ENCODE assay signal across 10 mouse cellular contexts in the genomic region with DNA sequence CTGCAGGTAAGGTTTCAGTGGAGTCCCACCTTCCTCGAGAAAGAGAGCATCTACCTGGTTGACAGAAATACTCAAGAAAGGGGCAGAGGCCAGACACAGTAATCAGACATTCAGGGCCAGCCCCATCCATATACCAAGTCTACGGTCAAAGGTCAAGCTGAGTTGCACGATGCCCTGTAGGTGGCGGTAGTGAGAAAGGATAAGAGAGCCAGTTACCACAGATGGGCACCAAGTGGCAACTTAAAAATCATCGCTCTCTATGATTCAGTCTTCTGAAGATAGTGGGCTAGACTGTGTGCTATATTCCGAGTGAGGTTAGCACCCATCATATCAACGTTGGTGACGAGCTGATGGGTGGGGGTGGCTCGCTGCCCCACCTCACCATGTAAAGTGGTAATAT. TPM values are rescaled to one million over a fixed set of nuclear protein-coding genes. Genes with fewer than 3 reads are reported as not detected.
A peak's percentile ranks its signal among the peaks of the same experiment; 100 is the strongest.
DNase-seq lines count a peak whose midpoint lies in the region; ATAC-seq lines count a peak whose summit lies in the region.
"Had no signal": no experiment of that assay in that cellular context is flagged by ENCODE, and none has a peak within 500 bp of the region (broad histone marks: within the 10 kb centered on the region; RNA-seq: fewer than 3 reads in every experiment).

No protein-coding gene starts in this region.

- peak; percentile 43 to 76 for DNase-seq in adrenal gland, adult (ENCODE audit: inconsistent age in 2 of 2, low spot score in 1 of 2)
- DNase-seq in adrenal gland, adult 8-10 months: no peak
- DNase-seq in midbrain, embryonic 10.5 days (ENCODE audit: low spot score): peak; percentile 40
- peak; percentile 16 for DNase-seq in liver, embryonic 13.5 days
- DNase-seq in spleen, postnatal 10 days (ENCODE audit: low spot score in 2 of 2): peak; percentile 45 to 83
- DNase-seq in ovary, postnatal 14 days (ENCODE audit: low spot score): no peak

- no peak overlapping the region for H3K27ac ChIP-seq in midbrain, embryonic 10.5 days (replicated peaks)
- H3K27ac ChIP-seq in midbrain, embryonic 16.5 days (ENCODE audit: low read length): no peak overlapping the region
- H3K27ac ChIP-seq in liver, embryonic 13.5 days: no peak overlapping the region

- peaks cover 3% of the 10 kb centered on the region; the same call in 1 of the 2 replicates for H3K4me1 ChIP-seq in midbrain, embryonic 10.5 days
- 0 out of 2 replicates have a peak, but pooled peaks cover 3% of the 10 kb centered on the region for H3K4me1 ChIP-seq in midbrain, embryonic 16.5 days (ENCODE audit: control insufficient read depth, insufficient read depth, low read length)
- H3K4me1 ChIP-seq in liver, embryonic 13.5 days (replicated peaks): no peaks in the 10 kb centered on the region

- H3K27me3 ChIP-seq in midbrain, embryonic 10.5 days (ENCODE audit: low read depth, poor library complexity, severe bottlenecking): no peaks in the 10 kb centered on the region
- no peaks in the 10 kb centered on the region for H3K27me3 ChIP-seq in midbrain, embryonic 16.5 days (ENCODE audit: control insufficient read depth, insufficient read depth, low read depth, low read length)
- no peaks in the 10 kb centered on the region for H3K27me3 ChIP-seq in liver, embryonic 13.5 days

- no peak overlapping the region for H3K4me3 ChIP-seq in midbrain, embryonic 10.5 days
- no peak overlapping the region for H3K4me3 ChIP-seq in midbrain, embryonic 16.5 days (ENCODE audit: low read depth, low read length)
- no peak overlapping the region for H3K4me3 ChIP-seq in liver, embryonic 13.5 days (replicated peaks)

- ATAC-seq in midbrain, embryonic 16.5 days: no peak
- peak; percentile 89 for ATAC-seq in common myeloid progenitor, adult 5-6 weeks (replicated peaks; ENCODE audit: low read depth, poor library complexity, severe bottlenecking)
- no peak for ATAC-seq in liver, embryonic 13.5 days (ENCODE audit: low read depth)

- H3K4me2 ChIP-seq in midbrain, embryonic 16.5 days (ENCODE audit: low read length): no peak overlapping the region
- H3K4me2 ChIP-seq in liver, embryonic 13.5 days: no peak overlapping the region

- H3K9me3 ChIP-seq in midbrain, embryonic 10.5 days (replicated peaks): no peaks in the 10 kb centered on the region
- H3K9me3 ChIP-seq in midbrain, embryonic 16.5 days (replicated peaks; ENCODE audit: control insufficient read depth, low read length, poor library complexity, severe bottlenecking): no peaks in the 10 kb centered on the region
- no peaks in the 10 kb centered on the region for H3K9me3 ChIP-seq in liver, embryonic 13.5 days (replicated peaks)

- H3K9ac ChIP-seq in midbrain, embryonic 16.5 days (ENCODE audit: low read depth, low read length): no peak overlapping the region
- no peak overlapping the region for H3K9ac ChIP-seq in liver, embryonic 13.5 days

- 64% methylated on average over 9 of the region's 9 CpGs for WGBS in midbrain, embryonic 10.5 days
- 69% methylated on average over 9 of the region's 9 CpGs for WGBS in midbrain, embryonic 16.5 days
- WGBS in liver, embryonic 13.5 days (ENCODE audit: insufficient replicate concordance): 44% methylated on average over 9 of the region's 9 CpGs

- H3K36me3 ChIP-seq in midbrain, embryonic 10.5 days: no peaks in the 10 kb centered on the region
- H3K36me3 ChIP-seq in midbrain, embryonic 16.5 days (ENCODE audit: control insufficient read depth, insufficient read depth, low read length): no peaks in the 10 kb centered on the region
- no peaks in the 10 kb centered on the region for H3K36me3 ChIP-seq in liver, embryonic 13.5 days

RNA-seq across cellular contexts. Expression of a gene that starts 32.5 kb away (rescaled TPM):
- total RNA-seq in adrenal gland, adult 8-10 months (2022): 1 to 10 TPM; 5.4 to 7.8 (median 6.1) TPM
- 87.7 and 106 TPM in 2 replicates for polyA plus RNA-seq in midbrain, embryonic 10.5 days (2016; fragmentation: Nextera tagmentation; extraction: Ambion mirVana)
- 26.6 and 28.4 TPM in 2 replicates for polyA plus RNA-seq in midbrain, embryonic 16.5 days (2015; fragmentation: Nextera tagmentation; extraction: Ambion mirVana)
- 40.6 and 54.6 TPM in 2 replicates for total RNA-seq in common myeloid progenitor, adult 5-6 weeks (2017)
- polyA plus RNA-seq in liver, embryonic 13.5 days (2015; fragmentation: Nextera tagmentation; extraction: Ambion mirVana): 50.6 and 59.7 TPM in 2 replicates

RNA-seq across cellular contexts. Expression of a gene that starts 43.3 kb away (rescaled TPM):
- 100 to 1,000 TPM; 200 to 615 (median 376) TPM for total RNA-seq in adrenal gland, adult 8-10 months (2022)
- polyA plus RNA-seq in midbrain, embryonic 10.5 days (2016; fragmentation: Nextera tagmentation; extraction: Ambion mirVana): 0.98 and 2.3 TPM in 2 replicates
- polyA plus RNA-seq in midbrain, embryonic 16.5 days (2015; fragmentation: Nextera tagmentation; extraction: Ambion mirVana): 0.25 and 0.42 TPM in 2 replicates
- not detected in 2 replicates for total RNA-seq in common myeloid progenitor, adult 5-6 weeks (2017)
- polyA plus RNA-seq in liver, embryonic 13.5 days (2015; fragmentation: Nextera tagmentation; extraction: Ambion mirVana): 48.8 and 52.6 TPM in 2 replicates
- total RNA-seq: hematopoietic stem cell, adult 5-6 weeks had no signal
- polyA plus RNA-seq: C2C12 had no signal

Comparison
In these comparisons a context has a peak if more than half of its experiments do, and no peak if none do; other contexts are left out.
1. DNase-seq: peak in adrenal gland, adult (2 of 2), midbrain, embryonic 10.5 days (single experiment), liver, embryonic 13.5 days (single experiment) and spleen, postnatal 10 days (2 of 2); none in adrenal gland, adult 8-10 months (single experiment) and ovary, postnatal 14 days (single experiment).
2. RNA of a gene that starts 43.3 kb away (polyA plus RNA-seq): 48.8 to 52.6 TPM in liver, embryonic 13.5 days; 0.98 to 2.3 TPM in midbrain, embryonic 10.5 days and 0.25 to 0.42 TPM in midbrain, embryonic 16.5 days; every median in the first group is over 10 times any median in the second.